Mouse (Mus musculus): ENCODE measurements around the gene Tinf2. TPM values are rescaled to one million over a fixed set of nuclear protein-coding genes. Genes with fewer than 3 reads are reported as not detected.

Tinf2 gene
- polyA plus RNA-seq, 1 experiment from 2014 or later: 36.3 TPM

- H3K9me3 ChIP-seq (replicated peaks; ENCODE audit: control insufficient read depth, low read length): no peaks in the 10 kb centered on the region
- peak overlapping the region; percentile 11; the same call in 1 of the 2 replicates for H3K4me2 ChIP-seq (ENCODE audit: low read depth, low read length)
- WGBS: 78% methylated on average over 7 of the region's 7 CpGs
- H3K27me3 ChIP-seq (ENCODE audit: control insufficient read depth, insufficient read depth, low read length): no peaks in the 10 kb centered on the region
- peak overlapping the region; percentile 87 for H3K27ac ChIP-seq (ENCODE audit: low read length)
- H3K4me3 ChIP-seq (replicated peaks; ENCODE audit: low read length): peak overlapping the region; percentile 37
- H3K9ac ChIP-seq (ENCODE audit: low read length): peak overlapping the region; percentile 68; the same call in 1 of the 2 replicates
- H3K4me1 ChIP-seq (ENCODE audit: control insufficient read depth, insufficient read depth, low read length): peaks cover 15% of the 10 kb centered on the region
- no peak for ATAC-seq (ENCODE audit: insufficient read depth, low FRiP score)
- no peaks in the 10 kb centered on the region for H3K36me3 ChIP-seq (ENCODE audit: control insufficient read depth, insufficient read depth, low read length)
Observed at GRCm38 (mm10) chr14:55711786-55712185, 30.2 kb upstream of the Tinf2 start.

GRCm38 (mm10) chr14:55709509-55709908 is 27.9 kb upstream of the Tinf2 start:
- Histone ChIP-seq H3K4me3 (replicated peaks; ENCODE audit: low read length) (no peak overlapping the region), H3K36me3 (ENCODE audit: control insufficient read depth, insufficient read depth, low read length) (no peaks in the 10 kb centered on the region), H3K4me1 (ENCODE audit: control insufficient read depth, insufficient read depth, low read length) (peaks cover 10% of the 10 kb centered on the region), H3K4me2 (ENCODE audit: low read depth, low read length) (0 out of 2 replicates have a peak overlapping the region, but pooled peaks have one; percentile 20), H3K27me3 (ENCODE audit: control insufficient read depth, insufficient read depth, low read length) (no peaks in the 10 kb centered on the region), H3K9me3 (replicated peaks; ENCODE audit: control insufficient read depth, low read length) (no peaks in the 10 kb centered on the region), H3K27ac (ENCODE audit: low read length) (no peak overlapping the region), H3K9ac (ENCODE audit: low read length) (no peak overlapping the region)
- ATAC-seq (ENCODE audit: insufficient read depth, low FRiP score): no peak
- 64% methylated on average over 4 of the region's 4 CpGs for WGBS

DNA sequence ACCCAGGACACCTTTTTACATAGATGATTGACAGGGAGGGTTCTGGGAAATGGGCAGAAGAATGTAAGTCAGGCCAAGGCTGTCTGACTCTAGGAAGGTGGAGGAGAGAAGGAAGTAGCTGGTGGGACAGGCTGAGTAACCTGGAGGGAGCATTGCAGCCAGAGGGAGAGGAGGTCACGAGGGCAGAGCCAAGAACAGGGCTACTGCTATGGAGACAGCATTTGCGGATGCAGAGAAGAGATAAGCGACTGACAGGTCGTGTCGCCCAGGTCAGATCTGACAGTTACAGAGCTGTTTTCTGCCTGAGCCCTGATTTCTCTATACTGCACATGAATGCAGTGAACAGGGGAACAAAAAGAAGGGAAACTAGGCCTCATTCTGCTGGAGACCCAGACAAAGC is 25.8 kb upstream of the Tinf2 start:
- Histone ChIP-seq H3K9me3 (replicated peaks; ENCODE audit: control insufficient read depth, low read length) (no peaks in the 10 kb centered on the region), H3K27me3 (ENCODE audit: control insufficient read depth, insufficient read depth, low read length) (no peaks in the 10 kb centered on the region), H3K9ac (ENCODE audit: low read length) (no peak overlapping the region), H3K4me2 (ENCODE audit: low read depth, low read length) (no peak overlapping the region), H3K4me1 (ENCODE audit: control insufficient read depth, insufficient read depth, low read length) (no peaks in the 10 kb centered on the region), H3K27ac (ENCODE audit: low read length) (no peak overlapping the region), H3K4me3 (replicated peaks; ENCODE audit: low read length) (no peak overlapping the region), H3K36me3 (ENCODE audit: control insufficient read depth, insufficient read depth, low read length) (no peaks in the 10 kb centered on the region)
- 59% methylated on average over 5 of the region's 5 CpGs for WGBS
- ATAC-seq (ENCODE audit: insufficient read depth, low FRiP score): no peak

GRCm38 (mm10) chr14:55706051-55706600 is 24.5 kb upstream of the Tinf2 start:
- WGBS: 80% methylated on average over 8 of the region's 8 CpGs
- H3K4me2 ChIP-seq (ENCODE audit: low read depth, low read length): no peak overlapping the region
- no peak overlapping the region for H3K4me3 ChIP-seq (replicated peaks; ENCODE audit: low read length)
- no peak for ATAC-seq (ENCODE audit: insufficient read depth, low FRiP score)
- H3K9me3 ChIP-seq (replicated peaks; ENCODE audit: control insufficient read depth, low read length): no peaks in the 10 kb centered on the region
- no peak overlapping the region for H3K27ac ChIP-seq (ENCODE audit: low read length)
- H3K36me3 ChIP-seq (ENCODE audit: control insufficient read depth, insufficient read depth, low read length): no peaks in the 10 kb centered on the region
- H3K4me1 ChIP-seq (ENCODE audit: control insufficient read depth, insufficient read depth, low read length): no peaks in the 10 kb centered on the region
- no peaks in the 10 kb centered on the region for H3K27me3 ChIP-seq (ENCODE audit: control insufficient read depth, insufficient read depth, low read length)
- no peak overlapping the region for H3K9ac ChIP-seq (ENCODE audit: low read length)

DNA sequence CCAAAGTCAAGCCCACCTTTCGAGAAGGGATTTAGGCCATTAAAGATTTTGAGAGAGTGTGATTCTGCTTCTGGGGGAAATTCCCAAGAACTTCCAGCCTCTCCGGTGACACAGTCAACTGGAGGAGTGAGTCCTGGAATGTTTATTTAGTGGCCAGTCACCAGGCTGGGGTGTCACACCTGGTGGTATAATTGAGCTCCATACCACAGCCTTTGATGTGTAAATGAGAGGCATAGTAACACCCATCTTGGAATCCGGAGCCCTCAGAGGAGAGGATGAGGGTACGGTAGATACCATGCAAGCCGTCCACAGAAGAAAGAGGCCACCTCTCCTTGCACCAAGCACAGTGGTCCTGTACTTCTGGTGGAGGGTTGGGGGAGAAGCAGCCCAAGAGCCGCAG is 21.1 kb upstream of the Tinf2 start:
- H3K9ac ChIP-seq (ENCODE audit: low read length): no peak overlapping the region
- WGBS: 46% methylated on average over 6 of the region's 6 CpGs
- no peaks in the 10 kb centered on the region for H3K36me3 ChIP-seq (ENCODE audit: control insufficient read depth, insufficient read depth, low read length)
- H3K27ac ChIP-seq (ENCODE audit: low read length): no peak overlapping the region
- H3K4me2 ChIP-seq (ENCODE audit: low read depth, low read length): no peak overlapping the region
- H3K4me1 ChIP-seq (ENCODE audit: control insufficient read depth, insufficient read depth, low read length): no peaks in the 10 kb centered on the region
- no peak for ATAC-seq (ENCODE audit: insufficient read depth, low FRiP score)
- H3K9me3 ChIP-seq (replicated peaks; ENCODE audit: control insufficient read depth, low read length): no peaks in the 10 kb centered on the region
- H3K27me3 ChIP-seq (ENCODE audit: control insufficient read depth, insufficient read depth, low read length): no peaks in the 10 kb centered on the region
- no peak overlapping the region for H3K4me3 ChIP-seq (replicated peaks; ENCODE audit: low read length)

DNA sequence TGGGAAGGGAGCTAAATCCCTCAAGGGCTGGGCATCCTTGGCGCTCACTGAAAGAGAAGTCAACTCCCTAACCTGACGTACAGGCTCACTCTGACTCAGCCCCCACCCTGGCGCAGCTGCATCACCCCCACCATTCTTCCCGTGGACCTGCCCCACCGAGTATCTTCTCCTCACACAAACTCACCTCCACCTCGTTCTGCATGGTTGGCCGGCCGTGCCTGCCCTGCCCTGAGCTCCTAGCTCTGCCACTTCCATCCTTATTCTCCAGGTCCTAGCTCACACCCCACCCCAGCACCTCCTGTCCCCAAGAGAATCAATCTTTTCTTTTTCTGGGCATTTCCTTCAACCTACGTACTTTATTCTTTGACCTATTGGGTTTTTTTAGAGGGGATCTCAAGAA is 19.5 kb upstream of the Tinf2 start:
- peak; percentile 31; the same call in 1 of the 2 replicates for ATAC-seq (ENCODE audit: insufficient read depth, low FRiP score)
- H3K27ac ChIP-seq (ENCODE audit: low read length): no peak overlapping the region
- 57% methylated on average over 9 of the region's 9 CpGs for WGBS
- H3K9me3 ChIP-seq (replicated peaks; ENCODE audit: control insufficient read depth, low read length): no peaks in the 10 kb centered on the region
- H3K27me3 ChIP-seq (ENCODE audit: control insufficient read depth, insufficient read depth, low read length): no peaks in the 10 kb centered on the region
- no peak overlapping the region for H3K4me2 ChIP-seq (ENCODE audit: low read depth, low read length)
- no peaks in the 10 kb centered on the region for H3K36me3 ChIP-seq (ENCODE audit: control insufficient read depth, insufficient read depth, low read length)
- H3K4me1 ChIP-seq (ENCODE audit: control insufficient read depth, insufficient read depth, low read length): no peaks in the 10 kb centered on the region
- H3K9ac ChIP-seq (ENCODE audit: low read length): peak overlapping the region; percentile 14; the same call in 1 of the 2 replicates
- no peak overlapping the region for H3K4me3 ChIP-seq (replicated peaks; ENCODE audit: low read length)

DNA sequence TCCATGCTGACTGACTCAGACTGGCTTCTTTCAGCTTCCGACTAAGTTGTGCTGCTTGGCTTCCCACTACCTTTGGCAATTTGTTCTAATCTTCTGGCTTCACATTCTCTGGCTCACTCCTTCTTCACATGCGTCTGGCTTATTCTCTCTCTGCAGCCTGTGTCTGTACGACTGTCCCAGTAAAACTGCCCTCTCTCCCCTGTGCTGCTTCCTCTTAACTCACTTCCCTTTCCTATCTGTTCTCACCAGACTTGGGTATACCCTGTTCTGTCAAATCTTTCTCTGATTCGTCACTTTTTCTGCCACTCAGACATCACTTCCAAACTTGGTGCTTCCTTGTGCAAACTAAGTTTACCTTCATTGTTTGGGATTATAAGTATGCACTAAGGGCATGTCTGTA is 15.6 kb upstream of the Tinf2 start:
- H3K4me2 ChIP-seq (ENCODE audit: low read depth, low read length): no peak overlapping the region
- no peaks in the 10 kb centered on the region for H3K9me3 ChIP-seq (replicated peaks; ENCODE audit: control insufficient read depth, low read length)
- no peaks in the 10 kb centered on the region for H3K27me3 ChIP-seq (ENCODE audit: control insufficient read depth, insufficient read depth, low read length)
- H3K4me3 ChIP-seq (replicated peaks; ENCODE audit: low read length): no peak overlapping the region
- ATAC-seq (ENCODE audit: insufficient read depth, low FRiP score): no peak
- H3K27ac ChIP-seq (ENCODE audit: low read length): no peak overlapping the region
- WGBS: 79% methylated on average over 4 of the region's 4 CpGs
- H3K36me3 ChIP-seq (ENCODE audit: control insufficient read depth, insufficient read depth, low read length): no peaks in the 10 kb centered on the region
- H3K4me1 ChIP-seq (ENCODE audit: control insufficient read depth, insufficient read depth, low read length): no peaks in the 10 kb centered on the region
- no peak overlapping the region for H3K9ac ChIP-seq (ENCODE audit: low read length)

DNA sequence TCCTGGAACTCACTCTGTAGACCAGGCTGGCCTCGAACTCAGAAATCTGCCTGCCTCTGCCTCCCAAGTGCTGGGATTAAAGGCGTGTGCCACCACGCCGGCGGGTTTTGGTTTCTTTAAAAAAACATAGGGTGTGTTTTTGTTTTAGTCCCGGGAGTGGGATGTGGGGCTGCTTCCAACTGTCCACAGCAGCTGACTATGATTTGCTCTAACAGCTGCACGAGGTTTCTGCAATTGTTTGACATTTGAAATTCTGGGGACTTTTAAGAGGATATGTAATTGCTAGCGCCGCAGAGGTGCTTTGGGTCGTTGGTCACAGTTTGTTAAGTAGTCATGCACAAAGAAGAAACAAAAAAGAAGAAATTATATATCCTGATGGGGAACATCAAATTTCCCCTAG is 7.8 kb upstream of the Tinf2 start:
- no peaks in the 10 kb centered on the region for H3K27me3 ChIP-seq (ENCODE audit: control insufficient read depth, insufficient read depth, low read length)
- H3K9ac ChIP-seq (ENCODE audit: low read length): no peak overlapping the region
- 61% methylated on average over 10 of the region's 10 CpGs for WGBS
- no peak overlapping the region for H3K4me2 ChIP-seq (ENCODE audit: low read depth, low read length)
- no peaks in the 10 kb centered on the region for H3K9me3 ChIP-seq (replicated peaks; ENCODE audit: control insufficient read depth, low read length)
- no peak overlapping the region for H3K4me3 ChIP-seq (replicated peaks; ENCODE audit: low read length)
- H3K4me1 ChIP-seq (ENCODE audit: control insufficient read depth, insufficient read depth, low read length): no peaks in the 10 kb centered on the region
- no peak overlapping the region for H3K27ac ChIP-seq (ENCODE audit: low read length)
- no peak for ATAC-seq (ENCODE audit: insufficient read depth, low FRiP score)
- H3K36me3 ChIP-seq (ENCODE audit: control insufficient read depth, insufficient read depth, low read length): no peaks in the 10 kb centered on the region

- H3K4me3 ChIP-seq (replicated peaks; ENCODE audit: low read length): peak overlapping the region; percentile 80
- peaks cover 8% of the 10 kb centered on the region for H3K4me1 ChIP-seq (ENCODE audit: control insufficient read depth, insufficient read depth, low read length)
- no peaks in the 10 kb centered on the region for H3K27me3 ChIP-seq (ENCODE audit: control insufficient read depth, insufficient read depth, low read length)
- H3K9me3 ChIP-seq (replicated peaks; ENCODE audit: control insufficient read depth, low read length): no peaks in the 10 kb centered on the region
- ATAC-seq (ENCODE audit: insufficient read depth, low FRiP score): no peak
- H3K9ac ChIP-seq (ENCODE audit: low read length): peak overlapping the region; percentile 83
- peaks cover 10% of the 10 kb centered on the region for H3K36me3 ChIP-seq (ENCODE audit: control insufficient read depth, insufficient read depth, low read length)
- 10% methylated on average over 3 of the region's 3 CpGs for WGBS
- H3K4me2 ChIP-seq (ENCODE audit: low read depth, low read length): peak overlapping the region; percentile 76
- H3K27ac ChIP-seq (ENCODE audit: low read length): peak overlapping the region; percentile 89; the same call in 1 of the 2 replicates
Observed at GRCm38 (mm10) chr14:55682118-55682493, 486 bp upstream of the Tinf2 start.
